Mouse (Mus musculus) cerebellum, adult 18-20 months (tissue): Measurements from ENCODE around the gene Atf7ip2.
"Not testable (repeated sequence)": the region's sequence is repeated elsewhere in the genome, so short reads cannot be mapped to it uniquely, and the experiment has no call there.

Experiments
- DNase-seq, 2 experiments: peaks; one replicate each; pipeline ENCODE4 v3.0.0; 2021

Gene Atf7ip2

DNA sequence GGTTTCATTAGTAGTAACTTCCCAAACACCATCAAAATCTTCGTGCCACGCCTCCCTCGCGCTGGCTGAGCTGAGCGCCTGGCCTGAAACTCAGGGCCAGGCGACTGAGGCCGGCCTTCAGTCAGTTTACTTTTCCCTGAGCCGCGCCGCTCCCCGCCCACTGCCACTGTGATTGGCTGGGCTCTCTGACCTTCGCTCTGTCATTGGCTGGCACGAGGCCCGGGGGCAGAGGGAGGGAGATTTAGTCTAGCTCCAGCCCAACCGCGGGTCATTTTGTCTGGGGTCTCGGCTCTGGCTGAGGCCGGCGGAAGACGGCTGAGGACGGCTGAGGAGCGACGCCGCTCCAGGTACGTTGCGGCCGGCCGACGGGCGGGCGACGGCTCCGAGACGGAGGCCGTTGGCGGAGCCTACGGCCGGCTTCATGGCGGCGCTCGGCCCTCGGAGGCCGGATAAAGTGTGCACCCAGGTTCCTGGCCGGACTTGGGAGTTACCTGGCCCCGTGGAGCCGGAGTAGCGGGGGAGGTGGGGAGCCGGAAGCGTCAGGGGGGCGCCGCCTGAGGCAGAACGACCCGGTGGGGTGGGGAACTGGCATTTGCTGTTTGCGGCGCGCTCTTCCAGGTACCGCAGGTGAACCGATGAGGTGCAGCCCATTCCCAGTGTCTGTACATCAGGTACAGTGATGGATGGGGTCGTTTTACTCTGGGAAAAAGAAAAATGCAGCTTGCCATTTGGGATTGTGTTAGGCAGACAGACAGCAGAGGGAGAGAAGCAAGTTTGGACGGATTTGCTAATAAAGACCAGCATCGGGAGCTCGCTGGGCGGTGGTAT lies at the start of gene Atf7ip2:
Gene Atf7ip2 (plus strand): TSS at position 34 of the 828 bp plus-strand sequence.
- DNase-seq: peak; percentile 76 to 78

DNA sequence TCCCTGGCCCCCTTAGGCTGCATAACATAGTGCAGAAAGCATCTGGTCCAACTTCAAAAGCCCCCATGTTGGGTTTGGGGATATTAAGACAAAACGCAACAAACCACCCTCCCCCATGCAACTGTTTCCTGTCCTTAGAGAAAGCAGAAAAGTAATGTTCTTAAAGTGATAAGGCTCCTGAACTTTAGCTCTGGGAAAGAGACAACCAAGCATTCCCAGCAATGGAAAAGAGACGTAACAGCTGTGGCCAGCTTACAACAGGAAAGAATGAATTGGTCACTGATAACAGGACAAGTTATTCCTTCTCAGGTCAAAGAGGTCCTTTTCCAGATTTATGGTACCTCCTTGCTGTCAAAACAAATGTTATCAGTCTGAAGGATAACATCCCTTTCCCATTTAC lies 49.3 kb upstream of the Atf7ip2 start:
- no peak for DNase-seq

DNA sequence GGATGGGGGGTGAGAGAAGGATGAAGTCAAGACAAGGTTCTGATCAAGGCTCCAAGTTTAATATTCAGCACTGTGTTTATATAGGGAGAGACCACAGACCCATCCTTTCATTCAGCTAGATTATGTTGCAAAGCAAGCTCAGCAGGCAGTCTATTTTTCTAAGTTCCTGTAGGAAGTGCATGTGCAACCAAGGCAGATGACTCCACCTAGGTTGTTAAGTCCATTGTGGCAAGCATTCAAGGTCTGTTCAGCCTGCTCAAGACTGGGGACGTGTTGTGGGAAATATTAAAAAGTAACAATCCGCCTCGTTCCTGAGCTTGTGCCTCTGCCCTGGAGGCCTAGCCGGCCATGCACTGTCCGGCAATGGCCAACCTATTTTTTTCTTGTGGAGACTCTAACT lies 45.1 kb upstream of the Atf7ip2 start:
- DNase-seq: no peak

DNA sequence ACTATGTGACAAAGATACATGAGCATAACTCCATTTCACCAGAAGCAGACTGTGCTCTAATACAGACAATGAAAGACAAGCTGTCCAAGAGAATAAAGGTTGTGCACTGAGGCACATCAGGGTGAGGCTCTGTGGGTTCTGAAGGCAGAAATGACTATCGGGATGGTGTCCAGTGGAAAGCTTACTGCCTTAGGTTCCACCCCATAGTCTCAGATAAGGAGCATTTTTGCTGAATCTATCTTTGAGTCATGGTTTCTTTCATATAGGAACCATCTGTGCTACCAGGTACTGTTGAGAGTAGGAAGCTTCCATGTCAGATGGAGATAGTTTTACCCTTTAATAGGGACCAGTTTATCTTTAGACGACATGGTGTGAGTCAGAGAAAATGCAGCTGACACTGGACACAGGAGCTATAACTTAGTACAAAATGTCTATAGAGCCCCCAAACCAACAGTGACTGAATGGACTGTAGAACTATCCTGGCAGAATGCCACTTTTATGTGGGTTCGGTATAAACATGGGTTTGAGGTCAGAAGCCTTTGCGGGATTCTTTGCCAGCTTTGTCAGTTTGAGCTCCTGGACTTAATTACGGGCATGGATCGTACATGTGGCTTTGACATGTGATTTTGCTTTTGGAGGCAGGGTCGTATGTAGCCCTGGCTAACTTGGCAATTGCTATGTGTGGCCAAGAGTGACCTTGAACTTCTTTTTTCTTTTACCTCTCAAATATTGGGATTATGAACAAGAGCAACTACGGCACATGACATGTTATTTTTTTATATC lies 23.2 kb upstream of the Atf7ip2 start:
- DNase-seq: no peak

DNA sequence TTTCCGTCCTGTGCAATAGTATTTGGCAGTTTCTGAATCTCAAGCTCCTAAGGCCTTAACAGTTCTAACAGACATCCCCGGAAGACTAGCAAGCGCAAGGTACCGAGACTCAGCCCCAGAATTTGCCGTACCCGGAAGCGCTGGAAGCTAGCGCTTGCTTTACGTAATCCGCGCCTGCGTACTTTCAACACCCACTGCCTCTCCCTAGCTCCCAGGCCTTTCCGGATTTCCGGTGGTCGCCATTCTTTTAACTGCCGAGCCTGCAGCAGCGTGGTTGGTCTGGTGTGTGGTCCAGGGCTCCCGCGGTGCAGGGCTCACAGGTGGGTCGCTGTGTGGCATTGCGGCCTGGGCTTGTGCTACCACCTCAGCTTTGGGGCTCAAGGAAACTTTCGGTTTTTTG lies 22.5 kb upstream of the Atf7ip2 start, which contains the start of gene Rpl39l:
Gene Rpl39l (plus strand): TSS at position 222 of the 400 bp plus-strand sequence.
- no peak for DNase-seq

DNA sequence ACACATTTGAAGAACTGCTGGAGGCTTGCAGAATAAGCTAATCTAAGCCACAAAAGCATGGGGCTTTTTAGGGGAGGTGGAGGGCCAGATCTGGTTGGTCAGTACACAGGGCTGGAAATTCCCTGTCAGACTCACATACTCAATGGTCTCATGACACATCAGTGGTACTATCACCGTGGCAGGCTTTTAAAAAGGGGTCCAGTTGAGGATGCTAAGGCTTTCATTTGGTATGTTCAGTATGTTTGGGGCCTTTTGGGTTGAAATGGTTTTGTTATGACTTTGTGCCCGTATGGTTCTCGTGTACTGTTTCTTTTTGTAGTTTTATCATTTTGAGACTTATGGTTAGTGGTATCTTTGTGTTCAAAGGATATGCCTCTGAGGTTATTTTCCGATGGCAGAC lies 21.2 kb upstream of the Atf7ip2 start:
- no peak for DNase-seq

DNA sequence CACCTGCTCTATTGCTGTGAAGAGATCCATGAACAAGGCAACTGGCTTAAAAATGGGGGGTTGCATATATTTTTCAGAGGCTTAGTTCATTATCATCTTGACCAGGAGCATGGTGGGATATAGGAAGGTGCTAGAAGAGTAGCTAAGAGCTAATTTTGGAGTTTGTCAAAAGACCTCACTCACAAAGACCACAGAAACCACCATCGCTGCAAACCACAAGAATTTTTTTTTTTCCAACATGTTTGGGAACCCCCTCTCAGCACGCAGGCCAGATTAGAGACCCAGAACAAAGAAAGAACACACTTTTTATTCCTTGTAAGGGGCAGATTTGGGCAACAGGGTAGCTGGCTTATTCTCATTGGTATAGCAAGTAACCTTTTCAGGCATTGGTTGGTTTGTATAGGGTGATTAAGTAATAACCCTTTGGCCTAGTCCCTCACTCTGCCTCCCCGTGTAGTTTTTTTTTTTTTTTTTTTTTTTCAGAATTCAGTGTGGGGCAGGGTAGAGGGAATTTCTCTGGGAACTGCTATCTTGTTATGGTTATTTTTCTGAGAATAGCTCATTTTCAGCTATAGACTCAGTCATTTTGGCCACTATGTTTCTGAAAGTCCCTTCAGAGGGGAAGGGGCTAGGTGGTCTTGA lies 20.2 kb upstream of the Atf7ip2 start:
- no peak for DNase-seq

DNA sequence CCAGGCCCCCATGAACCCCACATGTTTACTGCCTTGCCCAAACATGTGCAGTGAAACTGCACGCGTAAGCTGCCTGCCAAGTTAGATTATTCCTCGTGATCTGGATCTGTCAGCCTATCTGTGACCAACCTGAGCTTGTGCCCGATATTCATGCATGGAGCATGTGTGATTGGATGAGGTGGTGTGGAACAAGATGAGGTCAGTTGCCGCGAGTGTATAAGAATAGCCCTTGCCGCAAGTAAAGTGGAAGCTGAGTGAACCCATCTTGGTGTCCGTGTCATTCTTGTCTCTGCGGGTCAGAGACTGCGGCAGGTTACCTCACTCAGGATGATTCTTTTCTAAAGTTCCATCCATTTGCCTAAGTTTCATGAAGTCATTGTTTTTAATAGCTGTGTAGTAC lies 5.1 kb upstream of the Atf7ip2 start:
- not testable (repeated sequence) for DNase-seq

DNA sequence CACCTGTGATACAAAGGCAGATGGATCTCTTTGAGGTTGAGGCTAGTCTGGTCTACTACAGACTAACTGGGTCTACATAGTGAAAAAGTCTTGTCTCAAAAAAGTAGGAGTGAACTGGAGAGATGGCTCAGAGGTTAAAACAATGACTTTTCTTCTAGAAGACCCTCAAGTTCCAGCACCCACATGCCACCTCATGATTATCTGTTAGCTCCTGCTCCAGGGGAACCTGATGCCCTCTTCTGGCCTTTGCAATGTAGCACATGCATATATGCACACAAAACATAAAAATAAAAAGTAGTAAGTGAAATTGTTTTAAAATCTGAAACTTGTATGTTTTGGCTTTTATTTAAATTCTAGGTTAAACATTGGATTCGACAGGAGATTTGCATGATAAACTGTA lies 16.3 kb downstream of the Atf7ip2 start:
- no peak for DNase-seq

DNA sequence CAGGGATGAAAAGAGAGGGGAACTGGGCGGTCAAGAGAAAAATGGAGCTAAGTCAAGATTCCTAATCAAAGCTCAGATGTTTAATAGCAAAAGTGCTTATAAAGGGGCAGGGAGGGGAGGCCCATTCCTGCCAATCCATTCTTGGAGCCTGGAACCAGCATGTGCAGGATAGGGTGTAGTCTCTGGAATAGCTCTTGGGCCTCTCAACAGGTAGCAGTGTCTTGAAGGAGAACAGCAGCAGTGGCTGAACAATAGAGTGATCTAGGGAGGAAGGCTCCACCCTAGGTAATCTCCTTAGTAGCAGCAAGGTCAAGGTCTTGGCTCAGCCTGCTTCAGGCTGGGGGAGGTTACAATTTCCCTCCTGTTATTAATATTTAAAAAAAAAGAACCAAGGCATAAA lies 23.9 kb downstream of the Atf7ip2 start:
- not testable (repeated sequence) for DNase-seq

DNA sequence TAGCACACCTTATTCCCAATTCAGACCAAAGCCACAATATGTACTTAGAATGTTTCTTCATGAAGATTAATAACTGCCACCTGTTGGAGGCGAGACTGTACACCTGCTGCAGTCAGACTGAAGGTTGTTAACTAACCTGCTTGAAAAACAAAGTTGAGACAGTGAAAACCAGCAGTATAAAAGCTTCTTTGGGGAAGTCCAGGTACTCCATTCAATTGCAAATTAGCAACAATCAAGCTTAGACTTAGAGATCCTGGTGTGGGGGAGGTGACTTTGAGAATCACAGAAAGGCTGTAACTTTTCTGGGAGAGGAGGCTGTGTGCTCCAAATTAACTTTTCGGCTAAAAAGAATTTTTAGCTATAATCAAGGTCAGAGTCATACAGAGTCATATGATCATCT lies 24.5 kb downstream of the Atf7ip2 start:
- not testable (repeated sequence) for DNase-seq

DNA sequence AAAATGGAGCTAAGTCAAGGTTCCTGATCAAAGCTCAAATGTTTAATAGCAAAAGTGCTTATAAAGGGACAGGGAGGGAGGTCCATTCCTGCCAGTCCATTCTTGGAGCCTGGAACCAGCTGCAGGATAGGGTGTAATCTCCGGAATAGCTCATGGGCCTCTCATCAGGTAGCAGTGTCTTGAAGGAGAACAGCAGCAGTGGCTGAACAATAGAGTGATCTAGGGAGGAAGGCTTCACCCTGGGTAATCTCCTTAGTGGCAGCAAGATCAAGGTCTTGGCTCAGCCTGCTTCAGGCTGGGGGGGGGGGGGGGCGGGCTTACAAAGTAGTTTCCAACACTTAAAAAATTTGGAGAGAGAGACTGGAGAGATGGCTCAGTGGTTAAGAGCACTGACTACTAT lies 34.8 kb downstream of the Atf7ip2 start:
- DNase-seq: no peak

DNA sequence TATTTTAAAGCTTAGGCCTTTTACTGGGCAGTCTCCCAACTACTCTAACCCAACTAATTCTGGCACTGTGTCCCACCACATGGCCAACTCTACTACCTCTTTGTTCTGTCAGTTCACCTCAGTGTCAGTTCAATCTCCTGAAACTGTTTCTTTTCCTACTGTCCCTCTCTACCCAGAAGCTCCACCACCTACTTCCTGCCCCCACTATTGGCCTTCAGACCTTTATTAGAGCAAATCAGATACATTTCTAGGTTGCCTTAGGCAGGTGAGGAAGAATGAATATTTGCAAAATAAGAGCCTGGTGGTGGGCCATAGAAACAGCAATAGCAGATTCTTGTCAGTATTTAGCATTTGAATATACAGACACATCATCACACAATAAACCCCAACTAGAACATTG lies 44.1 kb downstream of the Atf7ip2 start:
- no peak for DNase-seq

DNA sequence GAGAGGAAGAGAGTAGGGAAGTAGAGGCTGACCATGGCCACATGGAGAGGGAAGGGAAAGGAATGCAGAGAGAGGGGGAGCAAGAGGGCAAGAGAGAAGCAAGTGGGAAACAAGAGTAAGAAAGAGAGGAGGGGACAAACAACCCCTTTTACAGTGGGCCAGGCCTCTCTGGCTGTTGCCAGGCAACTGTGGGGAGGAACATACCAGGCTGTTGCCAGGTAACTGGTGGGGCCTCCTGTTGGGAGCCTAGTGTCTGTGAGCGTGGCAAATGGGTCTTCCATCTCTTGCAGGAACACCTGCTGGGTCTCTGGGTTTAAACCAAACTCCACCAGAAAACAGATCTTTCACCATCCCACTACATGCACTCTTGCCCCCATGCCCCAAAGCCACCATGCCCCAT lies 61.5 kb downstream of the Atf7ip2 start:
- no peak for DNase-seq

DNA sequence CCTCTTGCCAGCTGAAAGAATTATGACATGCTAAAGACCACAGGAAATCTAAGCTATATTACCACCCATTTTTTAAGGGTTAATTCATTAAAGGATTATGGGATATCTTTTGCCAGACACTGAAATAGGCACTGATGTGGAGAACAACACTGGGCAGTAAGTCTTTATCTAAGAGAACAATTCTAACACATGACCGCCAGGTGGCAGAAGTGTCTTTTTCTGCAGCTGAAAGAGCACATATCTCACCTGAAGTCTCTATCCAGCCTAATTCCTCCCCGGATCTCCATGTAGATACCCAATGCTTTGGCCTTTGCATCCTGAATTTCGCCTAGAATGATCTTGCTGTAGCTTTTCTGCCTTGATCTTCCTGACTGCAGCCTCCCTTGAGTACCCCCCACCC lies 79.7 kb downstream of the Atf7ip2 start:
- DNase-seq: peak; percentile 54 to 68

DNA sequence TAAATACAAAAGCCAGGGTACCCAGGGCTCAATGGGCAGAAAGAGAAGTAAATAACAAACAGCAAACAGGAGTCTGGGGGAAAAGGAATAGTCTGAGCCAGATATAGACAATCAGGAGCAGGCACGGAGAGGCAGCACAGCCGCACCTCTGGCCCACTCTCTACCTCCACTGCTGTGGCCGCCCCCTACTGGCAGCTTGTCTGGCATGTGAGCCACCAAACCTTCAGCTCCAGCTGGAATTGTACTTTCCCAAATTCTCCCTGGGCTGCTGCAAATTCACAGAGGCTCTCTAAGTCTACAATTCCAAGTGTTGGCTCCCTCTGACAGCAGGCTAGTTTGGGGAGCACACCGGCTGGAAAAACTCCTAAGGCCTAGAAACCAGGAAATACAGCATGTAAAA lies 82.0 kb downstream of the Atf7ip2 start:
- DNase-seq: no peak

DNA sequence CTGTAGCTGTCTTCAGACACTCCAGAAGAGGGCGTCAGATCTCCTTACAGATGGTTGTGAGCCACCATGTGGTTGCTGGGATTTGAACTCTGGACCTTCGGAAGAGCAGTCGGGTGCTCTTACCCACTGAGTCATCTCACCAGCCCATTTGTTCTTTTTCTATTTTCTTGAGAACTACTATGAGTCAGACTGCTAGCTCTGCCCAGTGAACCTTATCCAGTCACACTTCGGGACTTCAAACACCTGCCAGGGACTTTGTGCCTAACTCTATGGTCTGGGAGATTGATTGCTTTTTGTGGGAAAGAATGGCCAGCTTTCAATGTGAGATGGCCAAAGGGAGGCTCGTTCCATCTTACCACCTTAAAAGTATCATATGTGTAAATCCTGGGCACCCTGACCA lies 84.3 kb downstream of the Atf7ip2 start:
- not testable (repeated sequence) for DNase-seq

DNA sequence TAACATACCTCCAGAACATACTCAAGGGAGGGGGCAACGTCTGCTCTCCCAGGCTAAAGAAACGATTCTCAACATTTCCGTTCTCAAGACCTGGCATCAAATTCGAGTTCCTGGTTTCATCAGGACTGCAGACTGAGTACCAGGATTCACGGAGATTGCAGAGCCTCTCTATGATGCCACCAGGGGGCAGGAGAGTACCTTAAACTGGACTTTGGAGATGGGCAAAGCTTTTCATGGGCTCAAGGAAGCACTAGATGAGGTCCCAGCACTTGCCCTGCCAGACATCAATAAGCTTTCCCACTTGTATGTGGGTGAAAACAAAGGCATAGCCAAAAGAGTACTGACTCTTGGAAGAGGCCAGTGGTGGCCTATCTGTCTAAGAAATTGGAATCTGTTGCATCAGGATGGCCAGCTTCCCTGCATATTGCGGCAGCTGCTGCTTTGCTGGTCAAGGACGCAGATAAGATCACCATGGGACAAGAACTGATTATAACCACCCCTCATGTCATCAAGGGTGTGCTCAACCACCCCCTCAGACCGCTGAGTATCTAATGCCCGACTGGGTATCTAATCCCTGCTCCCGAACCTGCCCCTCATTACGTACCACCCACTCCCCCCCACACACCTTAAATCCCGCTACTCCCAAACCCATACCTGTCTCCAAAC lies 87.9 kb downstream of the Atf7ip2 start:
- peak; percentile 78 to 81 for DNase-seq

DNA sequence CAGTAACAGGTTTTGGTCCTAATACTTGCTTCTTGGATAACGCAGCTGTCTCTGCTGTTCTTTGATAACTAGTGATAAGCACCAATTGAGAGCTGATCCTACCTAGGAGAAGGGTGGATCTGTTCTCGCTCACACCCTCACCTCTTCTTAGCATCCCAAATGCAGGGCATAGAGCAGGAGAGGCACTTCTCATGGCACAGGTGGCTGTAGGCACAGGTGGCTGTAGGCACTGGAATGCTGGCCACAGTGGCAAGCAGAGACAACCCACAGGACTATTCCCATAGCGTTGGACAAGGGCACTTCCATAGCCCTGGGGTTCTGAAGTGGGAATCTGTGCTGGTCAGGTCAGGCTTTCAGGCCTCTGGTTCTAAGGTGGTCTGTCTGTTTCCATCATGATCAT lies 89.4 kb downstream of the Atf7ip2 start:
- DNase-seq: no peak

DNA sequence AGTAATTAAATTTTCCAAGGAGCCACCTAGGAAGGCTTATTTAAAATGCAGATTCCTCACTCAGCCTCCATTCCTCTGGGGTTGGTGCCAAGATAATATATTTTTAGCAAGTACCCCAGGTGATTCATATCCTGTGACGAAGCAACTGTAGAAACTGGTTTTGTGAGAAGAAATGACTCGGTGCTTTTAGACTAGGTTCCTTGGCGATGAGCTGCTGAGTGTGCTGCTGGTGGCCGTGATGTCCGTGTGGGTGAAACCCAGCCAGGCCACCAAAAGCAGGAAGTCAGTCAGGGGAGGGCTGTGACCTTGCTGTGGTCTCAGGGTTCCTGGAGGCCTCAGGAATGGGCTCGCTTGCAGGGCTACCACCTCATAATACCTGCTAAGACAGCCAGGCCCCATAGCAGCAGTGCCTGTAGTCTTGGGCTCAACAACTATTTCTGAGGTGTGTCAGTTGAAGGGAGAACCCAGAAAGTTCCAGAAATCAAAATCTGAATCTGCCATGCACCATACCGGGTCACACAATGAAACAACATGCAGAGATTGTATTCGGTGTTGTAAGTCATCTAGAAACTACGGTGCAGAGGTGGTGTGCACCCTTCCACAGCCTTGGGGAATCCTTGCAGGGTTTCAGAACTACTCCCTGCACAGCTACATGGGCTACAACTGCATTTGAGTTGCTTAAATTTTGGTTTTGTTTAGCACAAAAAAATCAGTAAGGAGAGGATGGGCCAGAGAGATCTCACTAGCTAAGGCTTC lies 94.2 kb downstream of the Atf7ip2 start:
- peak in 1 of 2 experiments; percentile 10 for DNase-seq

DNA sequence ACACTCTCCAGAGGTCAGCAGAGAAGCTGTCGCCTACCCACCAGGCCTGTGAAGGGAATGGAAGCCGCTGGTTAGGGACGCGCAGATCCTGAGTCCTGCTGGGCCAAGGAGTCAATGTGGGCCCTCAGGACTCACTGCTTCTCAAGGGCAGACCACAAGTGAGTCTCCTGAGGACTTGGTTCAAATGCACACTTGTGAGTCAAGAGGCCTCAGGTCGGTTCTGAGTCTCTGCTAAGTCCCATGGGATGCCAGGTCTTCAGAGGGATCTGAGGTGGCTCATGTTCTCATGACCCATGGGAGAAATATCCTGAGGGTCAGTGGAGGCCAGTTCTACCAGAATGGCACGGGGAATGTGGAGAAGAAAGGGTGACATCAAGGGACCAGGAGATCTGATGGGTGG lies 95.6 kb downstream of the Atf7ip2 start:
- DNase-seq: no peak
